Mouse (Mus musculus): ENCODE measurements at regions not wholly inside any gene's neighbourhood (a gene's known extent, or its start where the extent isn't known, plus 50 kb on each side); places are given as distances from the start of the nearest gene placed in this dataset.

DNA sequence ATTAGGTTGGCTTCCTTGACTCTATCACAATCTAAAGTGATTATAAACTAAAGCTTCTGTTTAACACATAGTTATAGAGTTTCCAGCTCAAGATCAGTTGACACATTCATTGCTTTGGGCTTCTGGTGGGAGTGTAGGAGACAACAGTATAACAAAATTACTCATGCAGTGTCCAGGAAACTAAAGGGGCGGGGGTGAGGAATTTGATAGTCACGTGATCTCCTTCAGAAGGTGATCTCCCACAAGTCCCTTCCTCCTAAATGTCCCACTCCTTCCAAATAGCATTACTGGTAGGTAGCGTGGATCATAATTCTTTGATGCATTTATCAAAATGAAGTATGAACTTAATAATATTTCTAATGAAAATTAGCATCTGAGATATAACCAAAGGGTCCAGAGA lies 309.3 kb upstream of the Gm765 start:
- TF ChIP-seq CTCF (IDR thresholded peaks at IDR 0.05; ENCODE audit: low read depth), result no peak
- DNase-seq (ENCODE audit: low read depth in 3 of 3, low spot score in 3 of 3) (no peak), ATAC-seq (ENCODE audit: insufficient read depth) (no peak)
- Histone ChIP-seq H3K9ac (replicated peaks) (no peak overlapping the region), H3K27me3 (ENCODE audit: control insufficient read depth, insufficient read depth, low read length) (no peaks in the 10 kb centered on the region), H3K9me3 (ENCODE audit: control insufficient read depth, low read length) (no peaks in the 10 kb centered on the region), H3K4me1 (replicated peaks; ENCODE audit: control insufficient read depth in 2 of 2, insufficient read depth in 2 of 2, low read length in 1 of 2) (no peaks in the 10 kb centered on the region), H3K27ac (no peak overlapping the region), H3K36me3 (replicated peaks; ENCODE audit: control insufficient read depth, insufficient read depth, low read depth) (no peaks in the 10 kb centered on the region), H3K4me3 (ENCODE audit: insufficient read depth in 1 of 2, low read depth in 2 of 2, low read length in 2 of 2) (no peak overlapping the region), H3K4me2 (ENCODE audit: low read depth) (no peak overlapping the region)
- WGBS (ENCODE audit: insufficient replicate concordance), result 55% methylated on average over 3 of the region's 3 CpGs

DNA sequence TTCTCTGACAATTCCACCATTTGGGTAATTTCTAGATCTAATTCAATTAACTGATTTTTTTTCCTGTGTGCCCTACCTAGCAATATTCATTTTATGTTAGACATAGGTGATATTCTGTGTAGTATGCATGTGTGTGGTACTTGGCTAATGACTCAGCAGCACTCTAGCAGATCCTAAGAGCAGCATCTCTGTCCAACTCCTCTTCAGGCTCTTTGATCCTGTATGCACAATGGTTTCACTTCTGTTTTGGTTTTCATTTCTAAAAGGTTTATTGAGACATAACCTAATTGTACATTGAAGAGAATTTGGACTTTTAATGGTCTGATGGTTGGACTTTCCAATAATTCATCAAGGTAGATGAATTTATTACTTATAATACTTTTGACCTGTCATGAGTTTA lies 308.8 kb upstream of the Gm765 start:
- ATAC-seq (ENCODE audit: insufficient read depth) (no peak), DNase-seq (ENCODE audit: low read depth in 3 of 3, low spot score in 3 of 3) (no peak)
- TF ChIP-seq CTCF (IDR thresholded peaks at IDR 0.05; ENCODE audit: low read depth), result no peak
- no peak for TF ChIP-seq EP300 (IDR thresholded peaks at IDR 0.05; ENCODE audit: low read depth)

GRCm38 (mm10) chr6:98640316-98640715 lies 297.8 kb upstream of the Gm765 start:
- H3K27me3 ChIP-seq (ENCODE audit: control insufficient read depth, insufficient read depth, low read length), result no peaks in the 10 kb centered on the region
- H3K27ac ChIP-seq, result no peak overlapping the region
- no peak overlapping the region for H3K9ac ChIP-seq (replicated peaks)
- 61% methylated on average over 5 of the region's 5 CpGs for WGBS (ENCODE audit: insufficient replicate concordance)
- TF ChIP-seq EP300 (IDR thresholded peaks at IDR 0.05; ENCODE audit: low read depth), result no peak
- TF ChIP-seq CTCF (IDR thresholded peaks at IDR 0.05; ENCODE audit: low read depth), result no peak
- ATAC-seq (ENCODE audit: insufficient read depth) (no peak), DNase-seq (ENCODE audit: low read depth in 3 of 3, low spot score in 3 of 3) (no peak)
- H3K4me3 ChIP-seq (ENCODE audit: insufficient read depth in 1 of 2, low read depth in 2 of 2, low read length in 2 of 2), result no peak overlapping the region
- no peaks in the 10 kb centered on the region for H3K4me1 ChIP-seq (replicated peaks; ENCODE audit: control insufficient read depth in 2 of 2, insufficient read depth in 2 of 2, low read length in 1 of 2)
- no peaks in the 10 kb centered on the region for H3K9me3 ChIP-seq (ENCODE audit: control insufficient read depth, low read length)
- H3K4me2 ChIP-seq (ENCODE audit: low read depth), result no peak overlapping the region
- H3K36me3 ChIP-seq (replicated peaks; ENCODE audit: control insufficient read depth, insufficient read depth, low read depth), result no peaks in the 10 kb centered on the region

More for the DNA sequence above, 308.8 kb upstream of the Gm765 start:
- no peaks in the 10 kb centered on the region for H3K27me3 ChIP-seq (ENCODE audit: control insufficient read depth, insufficient read depth, low read length)
- no peak overlapping the region for H3K27ac ChIP-seq
- H3K9me3 ChIP-seq (ENCODE audit: control insufficient read depth, low read length), result no peaks in the 10 kb centered on the region
- no peak overlapping the region for H3K9ac ChIP-seq (replicated peaks)
- no peaks in the 10 kb centered on the region for H3K4me1 ChIP-seq (replicated peaks; ENCODE audit: control insufficient read depth in 2 of 2, insufficient read depth in 2 of 2, low read length in 1 of 2)
- H3K4me3 ChIP-seq (ENCODE audit: insufficient read depth in 1 of 2, low read depth in 2 of 2, low read length in 2 of 2), result no peak overlapping the region
- no peak overlapping the region for H3K4me2 ChIP-seq (ENCODE audit: low read depth)
- H3K36me3 ChIP-seq (replicated peaks; ENCODE audit: control insufficient read depth, insufficient read depth, low read depth), result no peaks in the 10 kb centered on the region

DNA sequence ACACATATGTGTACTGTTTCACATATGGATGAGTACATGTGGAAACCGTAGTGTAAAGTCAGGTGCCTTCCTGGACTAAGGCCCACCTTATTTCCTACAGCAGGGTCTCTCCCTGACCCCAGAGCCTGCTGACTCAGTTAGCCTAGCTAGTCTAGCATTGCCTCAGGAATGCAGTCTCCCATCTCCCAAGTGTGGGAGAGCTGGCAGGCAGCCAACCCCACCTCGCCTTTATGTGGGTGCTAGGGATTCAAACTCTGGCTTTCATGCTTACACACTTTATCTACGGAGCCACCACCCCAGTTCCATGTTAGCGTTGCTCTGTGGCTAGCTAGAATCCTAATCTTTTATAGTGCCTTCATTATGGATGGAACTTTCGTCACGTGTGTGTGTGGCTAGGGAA lies 293.3 kb upstream of the Gm765 start:
- Histone ChIP-seq H3K9me3 (ENCODE audit: control insufficient read depth, low read length) (no peaks in the 10 kb centered on the region), H3K36me3 (replicated peaks; ENCODE audit: control insufficient read depth, insufficient read depth, low read depth) (no peaks in the 10 kb centered on the region), H3K4me2 (ENCODE audit: low read depth) (no peak overlapping the region), H3K4me3 (ENCODE audit: insufficient read depth in 1 of 2, low read depth in 2 of 2, low read length in 2 of 2) (no peak overlapping the region), H3K27me3 (ENCODE audit: control insufficient read depth, insufficient read depth, low read length) (no peaks in the 10 kb centered on the region), H3K27ac (no peak overlapping the region), H3K4me1 (replicated peaks; ENCODE audit: control insufficient read depth in 2 of 2, insufficient read depth in 2 of 2, low read length in 1 of 2) (no peaks in the 10 kb centered on the region; a peak in 1 of 4 replicates), H3K9ac (replicated peaks) (no peak overlapping the region)
- WGBS (ENCODE audit: insufficient replicate concordance), result 67% methylated on average over 6 of the region's 6 CpGs
- ATAC-seq (ENCODE audit: insufficient read depth) (no peak), DNase-seq (ENCODE audit: low read depth in 3 of 3, low spot score in 3 of 3) (no peak)
- TF ChIP-seq CTCF (IDR thresholded peaks at IDR 0.05; ENCODE audit: low read depth) (no peak), EP300 (IDR thresholded peaks at IDR 0.05; ENCODE audit: low read depth) (no peak)

DNA sequence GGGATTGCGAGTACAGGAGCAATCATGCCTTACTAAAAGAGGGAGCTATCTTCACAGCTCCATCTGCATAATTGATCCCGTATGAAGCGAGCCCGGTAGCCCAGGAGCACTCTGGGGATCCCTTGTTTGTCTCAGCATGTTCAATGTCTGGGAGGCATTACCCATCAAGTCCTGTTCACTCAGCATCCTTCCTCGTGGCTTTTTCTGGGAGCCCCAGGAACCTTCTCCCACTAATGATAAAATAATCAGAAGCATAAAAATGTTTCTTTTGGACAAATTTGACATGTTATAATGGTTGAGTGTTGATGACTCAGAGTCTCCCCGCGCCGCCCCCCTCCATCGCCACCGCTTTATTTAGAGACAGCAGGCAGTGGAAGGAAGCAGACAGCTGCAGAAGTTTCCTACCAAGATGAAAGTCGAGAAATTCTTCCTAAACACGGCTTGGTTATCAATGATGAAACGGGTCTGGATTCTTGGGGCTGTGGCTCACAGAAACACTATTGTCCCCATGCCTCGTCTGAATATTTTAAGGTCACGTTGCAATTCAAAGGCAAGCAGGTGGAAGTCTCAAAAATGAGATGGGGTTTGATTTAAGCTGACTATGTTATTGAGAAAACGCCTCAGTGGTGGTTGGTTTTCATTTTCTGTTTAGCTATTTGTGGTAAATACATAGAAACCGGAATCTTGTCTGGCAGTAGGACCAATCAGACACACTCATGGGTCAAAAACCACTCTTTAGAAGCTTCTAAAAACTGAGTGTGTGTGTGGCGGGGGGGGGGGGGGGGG lies 289.9 kb upstream of the Gm765 start:
- no peak for TF ChIP-seq CTCF (IDR thresholded peaks at IDR 0.05; ENCODE audit: low read depth)
- no peak for TF ChIP-seq EP300 (IDR thresholded peaks at IDR 0.05; ENCODE audit: low read depth)
- Histone ChIP-seq H3K27me3 (ENCODE audit: control insufficient read depth, insufficient read depth, low read length) (no peaks in the 10 kb centered on the region), H3K9me3 (ENCODE audit: control insufficient read depth, low read length) (no peaks in the 10 kb centered on the region), H3K36me3 (replicated peaks; ENCODE audit: control insufficient read depth, insufficient read depth, low read depth) (no peaks in the 10 kb centered on the region), H3K9ac (replicated peaks) (no peak overlapping the region), H3K4me3 (ENCODE audit: insufficient read depth in 1 of 2, low read depth in 2 of 2, low read length in 2 of 2) (no peak overlapping the region), H3K4me1 (replicated peaks; ENCODE audit: control insufficient read depth in 2 of 2, insufficient read depth in 2 of 2, low read length in 1 of 2) (no peaks in the 10 kb centered on the region; a peak in 1 of 4 replicates), H3K4me2 (ENCODE audit: low read depth) (no peak overlapping the region), H3K27ac (no peak overlapping the region)
- WGBS (ENCODE audit: insufficient replicate concordance), result 47% methylated on average over 18 of the region's 18 CpGs
- no peak for DNase-seq (ENCODE audit: low read depth in 3 of 3, low spot score in 3 of 3)
- no peak for ATAC-seq (ENCODE audit: insufficient read depth)

Data from liver, embryonic 14.5 days (tissue).